Mouse (Mus musculus): ENCODE measurements around the gene Tnrc6c. TPM values are rescaled to one million over a fixed set of nuclear protein-coding genes. Genes with fewer than 3 reads are reported as not detected.

Gene Tnrc6c
- polyA plus RNA-seq, 1 experiment, result 56.5 TPM

DNA sequence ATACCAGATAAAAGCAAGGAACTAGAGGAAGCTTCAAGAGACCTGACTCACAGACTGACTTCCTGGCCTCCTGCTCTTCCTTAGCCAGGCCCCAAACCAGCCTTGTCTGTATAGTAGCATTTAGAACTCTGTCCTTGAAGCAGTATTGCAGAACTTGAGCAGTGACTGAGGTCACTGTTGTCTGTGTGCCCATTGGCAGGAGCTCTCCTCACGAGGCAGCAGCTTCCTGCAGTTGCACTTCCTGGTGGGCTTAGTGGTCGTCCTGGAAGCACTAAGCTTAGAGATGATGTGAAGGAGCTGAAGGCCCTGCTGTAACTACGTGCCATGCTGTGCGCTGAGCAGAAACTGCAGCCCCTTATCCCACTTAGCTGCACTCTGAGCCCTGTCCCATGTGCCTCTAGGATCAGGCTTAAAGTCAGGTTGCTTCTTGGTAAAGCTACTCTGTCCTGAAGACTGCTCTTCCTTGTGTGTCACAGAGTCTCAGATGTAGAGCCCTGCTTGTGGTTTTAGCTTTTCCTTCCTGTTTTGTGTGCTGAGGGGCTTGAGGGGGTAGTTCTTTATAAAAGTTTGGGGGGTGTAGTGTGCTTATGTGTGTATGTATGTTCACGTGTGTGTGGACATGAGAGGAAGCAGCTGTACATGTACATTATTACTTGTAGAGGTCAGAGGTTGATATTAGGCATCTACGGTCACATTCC, 70.7 kb downstream of the Tnrc6c start:
- DNase-seq (ENCODE audit: extremely low spot score in 1 of 2, low spot score in 1 of 2), result no peak

- no peak for DNase-seq (ENCODE audit: extremely low spot score in 1 of 2, low spot score in 1 of 2)
These were observed 72.9 kb downstream of the Tnrc6c start for GRCm38 (mm10) chr11:117727031-117727430.

DNA sequence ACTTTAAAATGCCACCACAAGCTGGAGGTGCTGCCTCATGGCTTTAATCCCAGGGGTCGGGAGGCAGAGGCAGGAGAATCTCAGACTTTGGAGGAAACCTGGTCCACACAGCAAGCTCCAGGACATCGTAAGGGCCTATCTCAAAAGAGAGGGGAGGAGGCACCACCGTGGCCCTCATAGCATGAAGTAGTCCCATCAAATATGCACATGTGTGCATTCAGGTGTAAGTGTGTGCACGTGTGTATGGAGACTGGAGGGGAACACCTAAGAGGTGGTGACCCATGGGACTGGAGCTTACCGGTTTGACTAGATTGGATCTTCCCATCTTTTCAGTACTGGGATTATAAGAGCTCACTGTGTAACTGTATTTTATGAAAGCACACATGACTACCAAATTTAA, 74.2 kb downstream of the Tnrc6c start:
- no peak for DNase-seq (ENCODE audit: extremely low spot score in 1 of 2, low spot score in 1 of 2)

DNA sequence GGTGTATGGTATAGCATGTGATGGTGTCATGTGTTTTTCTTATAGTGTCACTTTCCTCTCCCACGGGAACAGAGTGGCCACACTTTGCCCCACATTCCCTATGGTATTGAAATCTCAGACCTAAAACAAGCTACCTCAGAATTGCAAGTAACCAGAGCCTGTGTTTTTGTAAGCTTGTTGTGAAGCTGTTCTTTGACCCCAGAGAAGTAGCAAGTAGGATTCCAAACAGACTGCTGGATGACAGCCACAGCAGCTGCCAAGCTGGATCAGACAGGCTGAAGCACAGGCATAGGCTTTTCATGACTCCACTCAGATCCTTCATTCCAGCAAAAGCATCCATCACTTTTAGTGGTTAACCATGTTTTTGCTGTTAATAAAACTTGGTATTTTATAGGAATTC, 74.8 kb downstream of the Tnrc6c start:
- DNase-seq (ENCODE audit: extremely low spot score in 1 of 2, low spot score in 1 of 2), result no peak

GRCm38 (mm10) chr11:117729341-117729740, 75.3 kb downstream of the Tnrc6c start:
- no peak for DNase-seq (ENCODE audit: extremely low spot score in 1 of 2, low spot score in 1 of 2)

GRCm38 (mm10) chr11:117729798-117730489, 75.9 kb downstream of the Tnrc6c start:
- no peak for DNase-seq (ENCODE audit: extremely low spot score in 1 of 2, low spot score in 1 of 2)

GRCm38 (mm10) chr11:117730490-117730838, 76.4 kb downstream of the Tnrc6c start:
- DNase-seq (ENCODE audit: extremely low spot score in 1 of 2, low spot score in 1 of 2), result peak; percentile 21 to 42

GRCm38 (mm10) chr11:117731470-117731869, 77.4 kb downstream of the Tnrc6c start:
- no peak for DNase-seq (ENCODE audit: extremely low spot score in 1 of 2, low spot score in 1 of 2)

- no peak for DNase-seq (ENCODE audit: extremely low spot score in 1 of 2, low spot score in 1 of 2)
These were observed 82.1 kb downstream of the Tnrc6c start for GRCm38 (mm10) chr11:117736037-117736689.

- DNase-seq (ENCODE audit: extremely low spot score in 1 of 2, low spot score in 1 of 2), result no peak
These were observed 84.0 kb downstream of the Tnrc6c start for GRCm38 (mm10) chr11:117738123-117738522.

GRCm38 (mm10) chr11:117741128-117741527, 87.0 kb downstream of the Tnrc6c start:
- no peak for DNase-seq (ENCODE audit: extremely low spot score in 1 of 2, low spot score in 1 of 2)

GRCm38 (mm10) chr11:117742243-117742642, 88.2 kb downstream of the Tnrc6c start:
- DNase-seq (ENCODE audit: extremely low spot score in 1 of 2, low spot score in 1 of 2), result no peak

- no peak for DNase-seq (ENCODE audit: extremely low spot score in 1 of 2, low spot score in 1 of 2)
These were observed 88.6 kb downstream of the Tnrc6c start for GRCm38 (mm10) chr11:117742715-117743114.

DNA sequence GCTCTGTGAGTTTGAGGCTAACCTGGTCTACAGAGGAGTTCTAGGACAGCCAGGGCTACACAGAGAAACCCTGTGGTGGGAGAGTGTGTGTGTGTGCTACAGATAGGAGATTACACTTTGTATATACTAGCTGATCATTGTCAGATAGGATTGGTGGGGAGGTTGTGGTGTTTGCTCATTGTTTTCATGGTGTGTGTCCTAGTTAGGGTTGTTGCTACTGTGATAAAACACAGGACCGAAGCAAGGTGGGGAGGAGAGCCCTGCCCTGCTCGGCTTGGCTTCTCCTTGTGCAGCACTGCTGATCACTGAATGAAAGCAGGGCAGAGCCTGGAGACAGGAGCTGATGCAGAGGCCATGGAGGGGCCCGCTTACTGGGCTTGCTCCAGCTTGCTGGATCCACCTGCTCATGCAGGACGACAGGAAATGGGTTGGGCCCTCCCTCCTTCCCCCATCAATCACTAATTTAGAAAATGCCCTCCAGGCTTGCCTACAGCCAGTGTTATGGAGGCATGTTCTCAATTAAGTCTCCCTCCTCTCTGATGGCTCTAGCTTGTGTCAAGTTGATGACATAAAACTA, 89.5 kb downstream of the Tnrc6c start:
- DNase-seq (ENCODE audit: extremely low spot score in 1 of 2, low spot score in 1 of 2), result no peak

GRCm38 (mm10) chr11:117748628-117749027, 94.5 kb downstream of the Tnrc6c start:
- DNase-seq (ENCODE audit: extremely low spot score in 1 of 2, low spot score in 1 of 2), result no peak

DNA sequence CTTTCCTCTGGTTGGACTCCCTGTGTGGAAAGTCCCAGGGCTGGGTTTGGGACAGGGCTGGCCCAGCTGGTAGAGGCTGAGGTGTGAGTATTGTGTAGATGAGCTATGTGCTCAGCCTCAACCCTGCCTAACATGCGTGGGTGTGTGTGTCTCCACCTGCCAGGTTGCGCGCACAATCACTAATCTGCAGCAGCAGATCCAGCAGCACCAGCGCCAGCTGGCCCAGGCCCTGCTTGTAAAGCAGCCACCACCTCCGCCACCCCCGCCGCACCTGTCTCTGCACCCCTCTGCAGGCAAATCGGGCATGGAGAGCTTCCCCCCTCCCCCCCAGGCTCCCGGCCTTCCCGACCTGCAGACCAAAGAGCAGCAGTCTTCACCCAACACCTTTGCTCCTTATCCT, 95.3 kb downstream of the Tnrc6c start:
- peak; percentile 68 to 83 for DNase-seq (ENCODE audit: extremely low spot score in 1 of 2, low spot score in 1 of 2)

DNA sequence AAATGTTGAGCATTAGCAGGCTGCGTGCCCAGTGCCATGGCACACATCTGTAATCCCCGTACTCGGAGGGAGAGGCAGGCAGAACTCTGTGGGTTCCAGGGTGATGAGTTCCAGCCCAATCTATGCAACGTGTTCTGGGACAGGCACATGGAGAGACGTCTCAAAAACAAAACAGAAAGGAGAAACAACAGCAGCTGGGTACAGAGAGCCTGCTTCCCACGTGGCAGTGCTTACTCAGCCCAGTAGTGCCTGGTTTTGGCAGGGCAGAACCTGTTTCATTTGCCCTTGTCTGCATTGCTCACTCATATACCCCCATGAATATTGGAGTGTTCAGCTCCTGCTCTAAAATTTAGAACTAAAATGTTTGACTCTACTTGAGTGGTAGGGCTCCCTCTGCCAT, 97.5 kb downstream of the Tnrc6c start:
- DNase-seq (ENCODE audit: extremely low spot score in 1 of 2, low spot score in 1 of 2), result no peak

- DNase-seq (ENCODE audit: extremely low spot score in 1 of 2, low spot score in 1 of 2), result no peak
These were observed 101.8 kb downstream of the Tnrc6c start for GRCm38 (mm10) chr11:117755891-117756290.

- DNase-seq (ENCODE audit: extremely low spot score in 1 of 2, low spot score in 1 of 2), result no peak
These were observed 105.2 kb downstream of the Tnrc6c start for GRCm38 (mm10) chr11:117759267-117759666.

DNA sequence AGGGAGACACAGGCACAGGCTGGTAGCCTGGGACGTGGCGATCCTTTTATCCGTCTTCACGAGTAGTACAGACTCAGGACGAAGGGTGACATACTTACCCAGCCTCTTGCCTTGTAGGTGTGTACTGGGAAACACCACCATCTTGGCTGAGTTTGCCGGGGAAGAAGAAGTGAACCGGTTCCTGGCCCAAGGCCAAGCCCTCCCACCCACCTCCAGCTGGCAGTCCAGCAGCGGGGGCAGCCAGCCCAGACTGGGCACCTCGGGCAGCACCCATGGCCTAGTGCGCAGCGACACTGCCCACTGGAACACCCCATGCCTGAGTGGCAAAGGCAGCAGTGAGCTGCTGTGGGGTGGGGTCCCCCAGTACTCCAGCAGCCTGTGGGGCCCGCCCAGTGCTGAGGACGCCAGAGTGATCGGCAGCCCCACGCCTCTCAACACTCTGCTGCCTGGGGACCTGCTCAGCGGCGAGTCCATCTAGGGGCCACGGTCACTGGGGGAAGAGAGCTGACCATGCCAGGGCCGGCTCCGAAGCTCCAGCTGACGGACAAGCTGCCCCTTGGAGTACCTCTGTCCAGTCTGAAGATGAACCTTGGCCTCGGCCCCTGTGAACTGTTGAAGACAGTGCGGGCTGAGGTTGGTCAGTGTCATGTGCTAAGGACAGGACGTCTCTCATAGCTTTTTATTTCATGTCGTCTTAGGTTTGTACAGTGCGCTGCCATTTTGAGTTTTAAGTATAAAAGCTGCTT, 106.5 kb downstream of the Tnrc6c start:
- DNase-seq (ENCODE audit: extremely low spot score in 1 of 2, low spot score in 1 of 2), result peak in 1 of 2 experiments; percentile 48

DNA sequence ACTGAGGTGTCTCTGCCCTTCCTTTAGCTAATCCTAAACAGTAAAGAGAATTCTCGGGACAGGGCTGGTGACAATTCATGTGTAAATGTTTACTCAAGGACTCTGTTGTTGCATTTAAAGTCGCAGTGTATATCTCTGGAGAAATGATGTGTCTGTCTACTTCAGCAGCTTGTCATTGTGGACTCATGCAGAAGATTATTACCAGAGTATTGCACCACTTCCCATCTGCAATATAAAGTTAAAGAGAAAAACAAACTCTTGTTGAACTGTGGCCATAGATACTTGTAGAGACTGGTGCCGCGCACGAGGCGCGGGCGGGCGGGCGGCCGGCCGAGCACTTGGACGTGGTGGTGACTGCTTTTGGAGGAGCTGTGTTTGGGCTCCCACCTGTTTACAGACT, 107.7 kb downstream of the Tnrc6c start:
- DNase-seq (ENCODE audit: extremely low spot score in 1 of 2, low spot score in 1 of 2), result no peak
